Mouse (Mus musculus): ENCODE data around the gene Tex14.
A peak's percentile ranks its signal among the peaks of the same experiment; 100 is the strongest.
"Not testable (repeated sequence)": the region's sequence is repeated elsewhere in the genome, so short reads cannot be mapped to it uniquely, and the experiment has no call there.

The Tex14 gene

DNA sequence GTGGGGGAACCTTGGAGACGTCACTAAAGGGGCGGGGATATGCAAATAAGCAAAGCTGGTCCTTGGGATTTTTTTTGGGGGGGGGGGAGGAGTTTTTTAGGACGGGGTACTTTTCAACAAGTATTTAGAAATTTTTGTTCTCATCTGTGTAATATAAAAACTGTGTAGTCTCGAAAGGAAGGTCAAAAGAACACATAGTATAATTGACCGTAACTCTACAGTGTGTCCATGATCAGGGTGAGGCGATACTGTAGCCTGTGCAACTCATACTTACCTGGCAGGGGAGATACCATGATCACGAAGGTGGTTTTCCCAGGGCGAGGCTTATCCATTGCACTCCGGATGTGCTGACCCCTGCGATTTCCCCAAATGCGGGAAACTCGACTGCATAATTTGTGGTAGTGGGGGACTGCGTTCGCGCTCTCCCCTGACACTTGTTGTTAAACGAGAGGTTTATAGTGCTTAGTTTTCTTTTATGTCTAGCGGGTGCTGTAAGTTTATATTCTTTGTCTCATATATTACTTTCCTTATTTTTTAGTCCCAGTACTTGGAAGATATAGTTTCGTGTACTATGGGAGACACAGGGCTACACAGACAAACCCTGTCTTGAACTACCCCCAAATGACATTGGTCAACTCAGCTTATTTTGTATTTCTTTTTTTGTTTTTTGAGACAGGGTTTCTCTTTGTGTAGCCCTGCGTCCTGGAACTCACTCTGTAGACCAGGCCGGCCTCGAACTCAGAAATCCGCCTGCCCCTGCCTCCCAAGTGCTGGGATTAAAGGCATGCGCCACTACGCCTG lies 21.8 kb downstream of the Tex14 start:
- DNase-seq (ENCODE audit: low spot score in 2 of 2), result peak; percentile 79 to 83

DNA sequence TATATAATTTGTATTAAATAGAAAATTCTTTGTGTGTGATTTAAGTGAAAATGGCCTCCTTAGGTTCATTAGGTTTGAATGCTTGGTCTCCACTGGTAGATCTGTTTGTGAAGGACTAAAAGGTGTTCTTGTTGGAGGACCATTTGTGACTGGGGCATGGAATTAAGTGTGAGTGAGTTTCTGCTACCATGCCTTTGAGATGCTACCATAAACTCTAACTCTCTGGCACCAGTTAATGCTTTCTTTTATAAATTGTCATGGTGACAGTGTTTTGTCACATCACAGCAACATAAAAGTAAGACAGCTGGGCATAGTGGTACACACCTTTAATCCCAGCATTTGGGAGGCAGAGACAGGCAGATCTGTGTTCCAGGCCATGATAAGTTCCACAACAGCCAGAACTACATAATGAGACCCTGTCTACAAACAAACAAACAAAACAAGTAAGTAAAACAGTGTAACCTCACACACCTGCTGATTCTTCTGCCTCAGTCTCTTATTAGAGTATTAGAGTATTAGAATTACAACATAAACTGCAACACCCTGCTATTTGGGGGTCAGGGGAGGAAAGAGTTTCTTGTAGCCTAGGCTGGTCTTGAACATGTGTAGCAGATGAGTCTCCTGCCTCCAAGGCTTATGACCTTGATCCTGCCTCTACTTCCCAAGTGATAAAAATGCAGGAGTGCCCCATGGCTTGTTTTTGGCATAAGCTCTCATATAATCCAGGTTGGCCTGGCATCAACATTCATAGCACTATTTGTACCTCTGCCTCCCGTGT lies 22.6 kb downstream of the Tex14 start:
- no peak for DNase-seq (ENCODE audit: low spot score in 2 of 2)

DNA sequence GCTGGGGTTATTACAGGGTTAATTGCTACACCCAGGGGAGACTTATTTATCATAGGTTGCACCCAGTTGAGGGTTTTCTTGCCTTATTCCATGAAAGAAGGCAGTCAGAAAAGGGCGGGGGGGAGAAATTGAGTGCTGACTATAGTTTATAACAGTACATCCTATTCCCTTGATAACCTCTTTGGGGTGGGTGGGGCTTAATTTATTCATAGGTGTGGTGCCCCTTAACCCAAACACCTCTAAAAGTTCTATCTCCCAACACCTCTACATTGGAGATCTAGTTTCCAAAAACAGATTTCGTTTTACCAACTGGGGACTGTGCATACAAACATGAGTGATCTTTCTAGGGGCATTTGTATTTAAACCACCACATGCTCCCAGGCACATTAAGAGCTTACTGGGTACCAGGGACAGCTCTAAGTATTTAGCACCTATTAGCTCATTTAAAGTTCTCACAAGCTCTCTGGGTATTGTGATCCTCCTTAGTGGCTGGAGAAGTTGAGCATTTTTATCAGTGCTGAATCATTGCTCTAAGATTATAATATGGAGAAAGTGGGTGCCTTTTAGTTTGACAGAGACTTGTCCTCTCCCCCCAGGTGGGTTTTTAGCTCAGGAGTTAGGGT lies 23.3 kb downstream of the Tex14 start:
- no peak for DNase-seq (ENCODE audit: low spot score in 2 of 2)

- DNase-seq (ENCODE audit: low spot score in 2 of 2), result no peak
Observed at GRCm38 (mm10) chr11:87429363-87429762, 24.5 kb downstream of the Tex14 start.

DNA sequence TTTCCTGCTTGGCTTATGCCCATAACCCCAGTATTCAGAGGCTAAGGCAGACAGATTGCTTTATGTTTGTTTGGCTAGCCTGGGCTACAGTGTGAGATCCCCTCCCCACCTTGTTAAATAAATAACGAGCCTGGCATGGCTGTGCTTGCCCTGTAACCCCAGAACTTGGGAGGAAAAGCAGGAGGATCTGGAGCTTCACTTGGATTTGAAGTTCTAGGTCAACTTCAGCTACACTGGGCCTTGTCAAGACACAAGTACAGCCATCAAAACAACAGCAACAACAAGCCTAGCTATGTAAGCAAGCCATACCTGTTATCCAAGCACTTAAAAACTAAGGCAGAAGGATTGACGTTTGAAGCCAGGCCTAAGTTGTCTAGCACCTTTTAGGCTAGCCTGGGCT lies 25.5 kb downstream of the Tex14 start:
- DNase-seq (ENCODE audit: low spot score in 2 of 2), result no peak

DNA sequence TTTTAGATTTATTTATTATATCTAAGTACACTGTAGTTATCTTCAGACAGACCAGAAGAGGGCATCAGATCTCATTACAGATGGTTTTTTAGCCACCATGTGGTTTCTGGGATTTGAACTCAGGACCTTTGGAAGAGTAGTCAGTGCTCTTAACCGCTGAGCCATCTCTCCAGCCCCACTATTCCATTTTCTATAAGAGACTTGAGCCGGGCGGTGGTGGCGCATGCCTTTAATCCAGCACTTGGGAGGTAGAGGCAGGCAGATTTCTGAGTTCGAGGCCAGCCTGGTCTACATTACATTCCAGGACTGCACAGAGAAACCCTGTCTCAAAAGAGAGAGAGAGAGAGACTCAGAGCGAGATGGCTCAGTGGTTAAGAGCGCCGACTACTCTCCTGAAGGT lies 26.9 kb downstream of the Tex14 start:
- DNase-seq (ENCODE audit: low spot score in 2 of 2), result not testable (repeated sequence)

DNA sequence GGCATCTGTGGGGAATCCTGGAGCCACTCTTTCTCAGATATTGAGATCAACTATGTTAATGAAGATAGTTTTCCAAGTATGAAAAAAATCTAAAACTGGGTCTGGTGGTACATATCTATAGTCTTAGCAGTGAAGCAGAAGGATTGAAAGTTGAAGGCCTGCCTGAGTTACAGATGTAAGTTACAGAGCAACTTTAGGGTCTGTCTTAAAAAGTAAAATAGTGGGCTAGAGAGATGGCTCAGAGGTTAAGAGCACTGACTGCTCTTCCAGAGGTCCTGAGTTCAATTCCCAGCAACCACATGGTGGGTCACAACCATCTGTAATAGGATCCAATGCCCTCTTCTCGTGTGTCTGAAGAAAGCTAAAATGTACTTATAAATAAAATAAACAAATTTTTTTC lies 27.6 kb downstream of the Tex14 start:
- no peak for DNase-seq (ENCODE audit: low spot score in 2 of 2)

GRCm38 (mm10) chr11:87432933-87433669 lies 28.2 kb downstream of the Tex14 start:
- no peak for DNase-seq (ENCODE audit: low spot score in 2 of 2)

DNA sequence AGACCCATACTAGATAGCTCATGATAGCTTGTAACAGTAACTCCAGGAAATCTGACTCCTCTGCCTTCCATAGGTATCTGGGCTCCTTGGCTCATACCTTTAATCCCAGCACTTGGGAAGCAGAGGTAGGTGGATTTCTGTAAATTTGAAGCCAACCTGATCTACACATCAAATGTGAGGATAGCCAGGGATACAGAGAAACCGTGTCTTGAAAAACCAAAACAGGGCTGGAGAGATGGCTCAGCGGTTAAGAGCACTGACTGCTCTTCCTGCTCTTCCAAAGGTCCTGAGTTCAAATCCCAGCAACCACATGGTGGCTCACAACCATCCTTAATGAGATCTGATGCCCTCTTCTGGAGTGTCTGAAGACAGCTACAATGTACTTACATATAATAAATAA lies 30.2 kb downstream of the Tex14 start:
- not testable (repeated sequence) for DNase-seq (ENCODE audit: low spot score in 2 of 2)

- no peak for DNase-seq (ENCODE audit: low spot score in 2 of 2)
Observed at GRCm38 (mm10) chr11:87436326-87437232, 31.7 kb downstream of the Tex14 start.

DNA sequence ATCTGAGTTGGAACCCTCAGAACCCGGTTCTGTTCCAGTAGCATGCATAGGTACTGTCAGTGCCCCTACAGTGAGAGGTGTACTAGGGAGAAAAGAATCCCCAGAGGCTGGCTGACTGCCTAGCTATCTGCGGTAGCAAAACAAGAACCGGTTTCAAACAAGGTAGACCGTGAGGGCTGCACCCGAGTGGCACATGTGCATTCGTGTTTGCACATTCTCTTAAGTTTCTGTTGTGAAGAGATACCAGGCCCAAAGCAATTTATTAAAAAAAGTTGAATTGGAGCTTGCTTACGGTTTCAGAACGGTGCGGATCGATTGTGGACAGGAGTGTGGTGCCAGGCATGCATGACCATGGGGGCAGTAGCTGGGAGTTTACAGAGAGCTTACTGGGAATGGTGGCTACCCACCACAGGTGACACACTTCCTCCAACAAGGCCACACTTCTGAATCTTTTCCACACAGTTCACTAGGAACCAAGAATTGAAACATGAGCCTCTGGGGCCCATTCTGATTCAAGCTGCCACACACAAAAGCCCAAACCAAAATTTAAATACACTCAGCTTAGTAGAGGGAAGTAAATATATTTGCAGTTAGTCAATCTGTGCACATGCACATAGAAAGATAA lies 35.0 kb downstream of the Tex14 start:
- no peak for DNase-seq (ENCODE audit: low spot score in 2 of 2)

- DNase-seq (ENCODE audit: low spot score in 2 of 2), result peak; percentile 76 to 78
Observed at GRCm38 (mm10) chr11:87442643-87443372, 37.9 kb downstream of the Tex14 start.

DNA sequence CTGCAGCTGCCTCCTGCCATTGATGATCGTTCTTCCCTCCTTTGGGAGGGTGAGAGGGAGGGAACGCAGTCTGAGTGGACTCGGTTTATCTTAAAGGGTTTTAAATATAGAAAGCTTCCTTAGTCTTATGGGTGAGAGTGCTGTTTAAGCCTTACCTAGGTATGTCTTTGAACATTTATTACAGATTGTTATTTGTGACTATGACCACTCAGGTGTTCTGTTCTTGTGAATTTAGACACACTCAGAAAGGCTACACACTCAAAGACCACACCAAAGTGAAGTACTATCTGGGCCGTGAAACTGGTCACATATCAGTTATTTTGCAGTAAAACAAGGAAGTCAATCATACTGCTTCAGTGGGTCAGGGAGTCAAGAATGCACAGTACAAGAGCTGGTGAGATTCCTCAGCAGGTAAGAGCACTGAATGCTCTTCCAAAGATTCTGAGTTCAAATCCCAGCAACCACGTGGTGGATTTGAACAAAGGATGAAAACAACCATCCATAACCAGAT lies 38.6 kb downstream of the Tex14 start:
- DNase-seq (ENCODE audit: low spot score in 2 of 2), result peak; percentile 54 to 81

GRCm38 (mm10) chr11:87444056-87444455 lies 39.2 kb downstream of the Tex14 start:
- DNase-seq (ENCODE audit: low spot score in 2 of 2), result not testable (repeated sequence)

GRCm38 (mm10) chr11:87444735-87445428 lies 40.0 kb downstream of the Tex14 start:
- DNase-seq (ENCODE audit: low spot score in 2 of 2), result no peak

- DNase-seq (ENCODE audit: low spot score in 2 of 2), result not testable (repeated sequence)
Observed at GRCm38 (mm10) chr11:87445593-87445992, 40.7 kb downstream of the Tex14 start.

DNA sequence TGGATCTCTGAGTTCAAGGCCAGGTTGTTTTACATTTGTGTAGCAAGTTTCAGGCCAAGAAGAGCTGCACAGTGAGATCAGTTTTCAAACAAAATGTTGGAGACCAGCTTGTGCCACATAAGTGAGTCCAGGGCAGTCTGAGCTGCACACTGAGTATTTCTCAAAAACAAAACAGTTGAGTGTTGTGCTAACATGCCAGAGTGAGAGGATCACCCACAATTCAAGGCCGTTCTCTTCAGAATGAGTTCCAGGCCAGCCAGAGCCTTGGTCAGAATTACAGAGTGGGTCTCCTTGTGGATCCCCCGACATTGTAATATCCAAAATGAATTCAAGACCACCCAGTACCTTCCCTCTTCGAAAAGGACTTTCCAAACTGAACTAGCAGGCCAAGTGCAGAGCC lies 41.3 kb downstream of the Tex14 start:
- DNase-seq (ENCODE audit: low spot score in 2 of 2), result no peak

DNA sequence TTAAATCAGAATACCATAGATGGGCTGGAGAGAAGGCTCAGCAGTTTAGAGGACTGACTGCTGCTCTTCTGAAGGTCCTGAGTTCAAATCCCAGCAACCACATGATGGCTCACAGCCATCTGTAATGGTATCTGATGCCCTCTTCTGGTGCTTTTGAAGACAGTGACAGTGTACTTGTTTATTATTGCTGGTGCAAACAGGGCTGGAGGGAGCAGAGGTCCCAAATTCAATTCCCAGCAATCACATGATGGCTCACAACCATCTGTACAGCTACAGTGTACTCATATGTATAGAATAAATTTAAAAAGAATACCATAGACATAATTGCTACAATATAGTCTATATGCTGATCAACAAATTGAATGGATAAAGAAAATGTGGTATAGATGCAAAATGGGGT lies 42.6 kb downstream of the Tex14 start:
- DNase-seq (ENCODE audit: low spot score in 2 of 2), result no peak

DNA sequence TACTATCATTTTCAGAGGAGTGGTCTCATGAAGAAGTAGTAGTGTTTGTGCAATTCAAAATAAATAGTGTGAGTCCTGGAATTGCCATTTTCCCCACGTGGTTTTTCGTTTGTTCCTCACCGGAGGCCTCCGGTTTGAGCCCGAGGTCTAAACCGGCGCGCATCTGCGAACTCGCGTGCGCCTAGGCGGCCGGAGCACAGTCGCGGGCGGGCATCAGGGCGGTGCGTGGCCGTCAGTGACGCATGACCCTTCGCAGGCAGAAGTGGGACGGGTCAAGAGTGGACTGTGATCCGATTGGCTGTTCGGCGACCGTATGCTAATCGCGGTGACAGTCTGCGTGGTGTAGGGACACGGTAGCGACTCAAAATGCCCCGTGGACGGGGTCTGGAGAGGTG lies 43.2 kb downstream of the Tex14 start:
- DNase-seq (ENCODE audit: low spot score in 2 of 2), result peak; percentile 90

All from frontal cortex, postnatal 10 days (tissue).